Mouse (Mus musculus) lung, postnatal 0 days (tissue): ENCODE measurements around the gene Pgc. TPM values are rescaled to one million over a fixed set of nuclear protein-coding genes. Genes with fewer than 3 reads are reported as not detected.

Experiments
- ATAC-seq: fragments of 200-750 bp; cut with Nextera tagmentation; 2 replicates; pipeline ENCODE4 v1.8.0; 2017; ENCODE audit warnings: moderate library complexity
- DNase-seq: peaks from one replicate; pipeline ENCODE4 v3.0.0-alpha.2; 2016; ENCODE audit warnings: low spot score
- H3K27ac ChIP-seq: fragments of 300-500 bp; sonication (generic); 2 replicates; pipeline ENCODE4 v1.5.1; 2014; ENCODE audit warnings: antibody characterized with exemption, mild to moderate bottlenecking, low read length, mixed read lengths
- H3K27me3 ChIP-seq: fragments of 300-500 bp; sonication (generic); replicated peaks from 2 replicates; pipeline ENCODE4 v1.6.1; 2014; ENCODE audit warnings: low read length, mixed read lengths; ENCODE audit not compliant: insufficient read depth
- H3K36me3 ChIP-seq: fragments of 300-500 bp; sonication (generic); 2 replicates; pipeline ENCODE4 v1.6.1; 2014; ENCODE audit warnings: low read length, mixed read lengths; ENCODE audit not compliant: insufficient read depth
- H3K4me1 ChIP-seq: fragments of 300-500 bp; sonication (generic); 2 replicates; pipeline ENCODE4 v1.6.1; 2014; ENCODE audit warnings: antibody characterized with exemption, low read depth, low read length, mixed read lengths; ENCODE audit not compliant: insufficient read depth
- H3K4me2 ChIP-seq: fragments of 300-500 bp; sonication (generic); replicated peaks from 2 replicates; pipeline ENCODE4 v1.6.1; 2014; ENCODE audit warnings: low read depth, mild to moderate bottlenecking, low read length, moderate library complexity, mixed read lengths
- H3K4me3 ChIP-seq: fragments of 300-500 bp; sonication (generic); 2 replicates; pipeline ENCODE4 v1.5.1; 2014; ENCODE audit warnings: low read depth, low read length
- H3K9ac ChIP-seq: fragments of 300-500 bp; sonication (generic); replicated peaks from 2 replicates; pipeline ENCODE4 v1.6.1; 2014; ENCODE audit warnings: low read depth, mild to moderate bottlenecking
- H3K9me3 ChIP-seq: fragments of 300-500 bp; sonication (generic); 2 replicates; pipeline ENCODE4 v1.6.1; 2016; ENCODE audit warnings: low read length, mixed read lengths
- CTCF ChIP-seq: IDR thresholded peaks from 2 replicates; pipeline ENCODE4 v1.5.1; 2016; ENCODE audit warnings: antibody characterized with exemption, mild to moderate bottlenecking
- EP300 ChIP-seq: IDR thresholded peaks from 2 replicates; pipeline ENCODE4 v1.6.1; 2016; ENCODE audit warnings: antibody characterized with exemption, mild to moderate bottlenecking, control low read depth
- WGBS: fragments of 180-500 bp; shearing (Covaris S2); extraction: QIAGEN DNeasy Blood & Tissue Kit; methylation state at CpG from one replicate; pipeline ENCODE4 v1.1.7; 2014; 5-methylcytosine and 5-hydroxymethylcytosine counted together
- polyA plus RNA-seq: library from polyadenylated mRNA; unstranded; fragments of >200 nt; fragmentation: Nextera tagmentation; extraction: Ambion mirVana; gene quantifications from 2 replicates; pipeline ENCODE4 v1.2.1, GENCODE M21; 2015

Gene Pgc
- polyA plus RNA-seq, 1 experiment from 2014 or later: 25.4 TPM

DNA sequence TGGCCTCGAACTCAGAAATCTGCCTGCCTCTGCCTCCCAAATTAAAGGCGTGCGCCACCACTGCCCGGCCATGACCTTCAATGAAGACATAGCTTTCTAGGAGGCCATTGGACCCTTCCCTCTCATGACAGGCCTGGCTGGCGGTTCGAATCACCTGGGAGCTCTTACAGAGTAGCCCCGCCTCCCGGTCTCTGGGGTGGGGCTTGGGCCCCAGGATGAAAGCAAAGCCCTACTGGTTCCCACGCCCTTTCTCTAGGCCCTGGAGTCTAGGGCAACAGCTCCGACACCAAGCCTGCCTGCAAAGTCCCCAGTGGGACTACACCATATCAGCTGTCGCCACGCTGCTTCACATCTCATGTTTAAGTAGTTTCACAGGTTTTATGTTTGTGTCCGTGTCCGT is 17.4 kb downstream of the Pgc start:
- no peak overlapping the region for H3K4me2 ChIP-seq
- no peaks in the 10 kb centered on the region for H3K36me3 ChIP-seq
- H3K4me1 ChIP-seq: peaks cover 4% of the 10 kb centered on the region; the same call in 1 of the 2 replicates
- no peak for ATAC-seq
- DNase-seq: no peak
- no peaks in the 10 kb centered on the region for H3K9me3 ChIP-seq
- no peak overlapping the region for H3K27ac ChIP-seq
- WGBS: 96% methylated on average over 14 of the region's 14 CpGs
- no peak overlapping the region for H3K9ac ChIP-seq
- H3K4me3 ChIP-seq: no peak overlapping the region
- TF ChIP-seq CTCF: no peak
- no peak for TF ChIP-seq EP300
- no peaks in the 10 kb centered on the region for H3K27me3 ChIP-seq

DNA sequence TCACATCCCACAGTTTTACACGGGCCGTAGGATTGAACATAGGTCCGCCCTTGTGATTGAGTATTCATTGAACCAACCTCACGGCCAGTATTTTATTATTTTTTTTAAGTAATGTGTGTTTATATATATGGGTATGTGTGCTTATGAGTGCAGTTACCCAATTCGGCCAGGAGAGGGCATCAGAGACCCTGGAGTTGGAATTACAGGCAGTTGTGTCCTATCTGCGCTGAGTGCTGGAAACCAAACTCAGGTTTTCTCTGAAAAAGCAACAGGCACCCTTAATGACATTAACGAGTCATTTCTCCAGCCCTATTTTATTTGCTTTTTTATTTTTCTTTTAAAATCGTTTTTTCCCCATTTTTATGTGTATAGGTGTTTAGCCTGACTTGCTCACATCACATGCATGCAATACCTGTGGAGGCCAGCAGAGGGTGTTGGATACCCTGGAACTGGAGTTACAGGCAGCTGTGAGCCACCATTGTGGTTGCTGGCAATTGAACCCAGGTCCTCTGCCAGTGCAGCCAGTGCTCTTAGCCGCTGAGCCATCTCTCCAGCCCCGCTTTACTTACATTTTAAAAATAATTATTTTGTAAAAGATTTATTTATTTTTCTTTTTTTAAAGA is 18.2 kb downstream of the Pgc start:
- Histone ChIP-seq H3K27me3 (no peaks in the 10 kb centered on the region), H3K9ac (no peak overlapping the region), H3K4me3 (no peak overlapping the region), H3K9me3 (no peaks in the 10 kb centered on the region), H3K4me2 (no peak overlapping the region), H3K4me1 (0 out of 2 replicates have a peak, but pooled peaks cover 4% of the 10 kb centered on the region), H3K27ac (no peak overlapping the region), H3K36me3 (no peaks in the 10 kb centered on the region)
- DNase-seq (no peak), ATAC-seq (no peak)
- TF ChIP-seq EP300 (no peak), CTCF (peak; percentile 44)
- 87% methylated on average over 10 of the region's 10 CpGs for WGBS

DNA sequence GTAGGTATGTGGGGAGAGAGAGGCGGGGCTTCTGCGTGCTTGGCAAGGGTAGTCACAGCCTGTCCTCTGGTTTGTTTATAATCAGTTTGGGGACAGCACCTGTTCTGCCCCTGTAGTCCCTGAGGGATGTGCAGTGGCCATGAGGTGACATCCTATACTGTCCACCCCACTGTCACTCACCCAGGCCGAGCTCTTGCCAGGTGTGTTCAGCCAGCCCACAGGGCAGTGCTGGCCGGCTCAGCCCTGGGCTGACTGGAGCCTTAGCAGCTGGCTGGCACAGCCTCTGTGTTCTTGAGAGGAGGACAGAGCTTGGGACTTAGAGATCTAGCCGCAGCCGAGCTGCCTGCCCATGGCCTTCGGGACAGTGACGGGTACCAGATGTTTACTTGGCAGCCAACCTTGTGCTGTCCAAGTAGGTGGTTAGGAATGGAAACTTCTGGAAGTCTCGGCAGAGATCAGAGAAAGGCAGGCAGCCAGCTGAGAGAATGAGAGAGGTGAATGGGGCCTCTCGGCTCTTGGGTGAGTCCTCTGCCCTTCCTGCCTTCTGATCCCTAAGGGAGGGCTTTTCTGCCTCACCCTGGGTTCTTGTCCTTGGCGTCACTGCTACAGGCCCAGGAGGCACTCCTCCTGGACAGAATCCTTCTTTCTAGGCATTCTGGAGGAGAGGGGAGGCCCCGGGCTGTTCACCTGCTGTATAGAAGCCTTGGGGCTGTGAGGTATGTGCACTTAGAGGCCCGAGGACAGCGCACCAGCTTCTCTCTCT is 22.3 kb downstream of the Pgc start:
- TF ChIP-seq CTCF (no peak), EP300 (peak; percentile 76)
- H3K9ac ChIP-seq: no peak overlapping the region
- WGBS: 39% methylated on average over 14 of the region's 14 CpGs
- H3K4me1 ChIP-seq: 0 out of 2 replicates have a peak, but pooled peaks cover 7% of the 10 kb centered on the region
- no peaks in the 10 kb centered on the region for H3K36me3 ChIP-seq
- DNase-seq (peak; percentile 82), ATAC-seq (peak; percentile 90)
- no peak overlapping the region for H3K4me2 ChIP-seq
- peak overlapping the region; percentile 48 for H3K27ac ChIP-seq
- H3K9me3 ChIP-seq: no peaks in the 10 kb centered on the region
- no peaks in the 10 kb centered on the region for H3K27me3 ChIP-seq
- H3K4me3 ChIP-seq: no peak overlapping the region

DNA sequence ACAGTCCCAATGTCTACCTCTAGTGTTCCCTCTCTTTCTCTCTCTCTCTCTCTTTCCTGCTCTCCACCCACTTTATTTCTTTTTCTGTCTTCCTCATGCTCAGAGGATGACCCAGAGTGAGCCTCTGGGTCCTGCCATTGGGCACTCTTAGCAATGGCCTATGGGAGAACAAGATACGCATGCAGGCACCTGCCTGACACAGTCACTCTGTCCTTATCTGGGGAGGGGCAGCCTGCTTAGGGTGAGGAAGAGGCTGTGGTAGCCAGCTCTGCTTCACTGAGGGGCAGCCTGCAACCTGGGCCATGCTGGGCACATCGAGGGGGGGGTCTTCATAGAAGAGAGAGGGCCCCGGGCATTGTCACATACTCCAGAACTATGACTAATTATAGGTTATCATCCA is 23.0 kb downstream of the Pgc start:
- Histone ChIP-seq H3K4me2 (no peak overlapping the region), H3K9me3 (no peaks in the 10 kb centered on the region), H3K4me1 (0 out of 2 replicates have a peak, but pooled peaks cover 7% of the 10 kb centered on the region), H3K36me3 (no peaks in the 10 kb centered on the region), H3K4me3 (no peak overlapping the region), H3K27ac (peak overlapping the region; percentile 48), H3K9ac (no peak overlapping the region), H3K27me3 (no peaks in the 10 kb centered on the region)
- TF ChIP-seq CTCF (no peak), EP300 (no peak)
- ATAC-seq: no peak
- WGBS: 73% methylated on average over 3 of the region's 3 CpGs
- no peak for DNase-seq

DNA sequence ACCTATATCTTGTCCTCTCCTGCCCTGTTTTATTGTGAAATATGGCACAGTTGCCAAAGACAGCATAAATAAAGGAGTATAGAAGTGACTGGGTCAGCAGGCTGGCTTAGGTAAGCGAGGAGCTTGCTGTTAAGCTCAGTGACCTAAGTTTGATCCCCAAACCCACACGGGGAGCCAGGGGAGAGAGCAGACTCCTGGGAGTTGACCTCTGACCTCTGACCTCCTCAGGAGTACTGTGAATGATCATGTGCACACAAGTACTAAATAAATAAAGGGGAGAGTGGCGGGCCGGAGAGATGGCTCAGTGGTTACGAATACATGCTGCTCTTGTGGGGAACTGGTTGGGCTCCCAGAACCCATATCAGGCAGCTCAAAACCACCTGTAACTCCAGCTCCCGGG is 23.5 kb downstream of the Pgc start:
- Histone ChIP-seq H3K9ac (no peak overlapping the region), H3K27me3 (no peaks in the 10 kb centered on the region), H3K9me3 (no peaks in the 10 kb centered on the region), H3K4me1 (0 out of 2 replicates have a peak, but pooled peaks cover 7% of the 10 kb centered on the region), H3K4me3 (no peak overlapping the region), H3K27ac (no peak overlapping the region), H3K36me3 (no peaks in the 10 kb centered on the region), H3K4me2 (no peak overlapping the region)
- DNase-seq (no peak), ATAC-seq (no peak)
- WGBS: 57% methylated on average over 6 of the region's 6 CpGs
- TF ChIP-seq CTCF (no peak), EP300 (no peak)

DNA sequence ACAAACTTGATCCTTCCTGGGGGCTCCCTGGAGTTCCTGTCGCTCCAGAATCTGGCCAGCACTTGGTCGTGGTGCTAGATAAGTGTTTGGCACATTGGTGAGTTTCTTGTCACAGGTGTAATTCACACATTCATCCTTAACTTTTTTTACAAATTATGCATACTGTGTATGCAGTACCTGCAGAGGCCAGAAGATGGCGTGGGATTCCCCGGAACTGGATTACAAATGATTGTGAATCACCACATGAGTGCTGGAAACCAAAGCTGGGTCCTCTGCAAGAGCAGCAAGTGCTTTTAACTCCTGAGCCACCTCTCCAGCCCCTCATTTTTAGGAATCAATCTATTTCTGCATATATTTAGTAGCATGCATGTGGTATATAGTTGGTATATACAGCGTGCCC is 25.2 kb downstream of the Pgc start:
- no peaks in the 10 kb centered on the region for H3K27me3 ChIP-seq
- peak; percentile 32 for TF ChIP-seq CTCF
- no peak for TF ChIP-seq EP300

More for the DNA sequence above, 25.2 kb downstream of the Pgc start:
- Histone ChIP-seq H3K9ac (no peak overlapping the region), H3K4me3 (no peak overlapping the region), H3K36me3 (no peaks in the 10 kb centered on the region), H3K9me3 (no peaks in the 10 kb centered on the region), H3K4me1 (0 out of 2 replicates have a peak, but pooled peaks cover 7% of the 10 kb centered on the region), H3K27ac (no peak overlapping the region), H3K4me2 (no peak overlapping the region)
- ATAC-seq (no peak), DNase-seq (no peak)
- WGBS: 69% methylated on average over 5 of the region's 5 CpGs
